Mouse (Mus musculus) small intestine, adult 2 months (tissue): ENCODE measurements at regions not wholly inside any gene's neighbourhood (a gene's known extent, or its start where the extent isn't known, plus 50 kb on each side); places are given as distances from the start of the nearest gene placed in this dataset.

ENCODE experiments used
- H3K27ac ChIP-seq: fragments of 200-500 bp; 2 replicates; pipeline ENCODE4 v1.5.1; 2012; ENCODE audit warnings: low read depth, low read length, control low read depth, inconsistent platforms; ENCODE audit not compliant: insufficient read depth
- H3K27me3 ChIP-seq: fragments of 200-500 bp; 2 replicates; pipeline ENCODE4 v1.6.1; 2012; ENCODE audit warnings: mild to moderate bottlenecking, moderate library complexity, low read length, inconsistent platforms; ENCODE audit not compliant: control insufficient read depth, insufficient read depth
- H3K36me3 ChIP-seq: fragments of 200-500 bp; 2 replicates; pipeline ENCODE4 v1.6.1; 2012; ENCODE audit warnings: mild to moderate bottlenecking, low read length, control low read depth, inconsistent platforms; ENCODE audit not compliant: control insufficient read depth, insufficient read depth
- H3K4me1 ChIP-seq: fragments of 200-500 bp; 2 replicates; pipeline ENCODE4 v1.6.1; 2012; ENCODE audit warnings: low read length, inconsistent platforms, mixed read lengths; ENCODE audit not compliant: control insufficient read depth, insufficient read depth, insufficient read length
- H3K4me3 ChIP-seq: fragments of 200-500 bp; 2 replicates; pipeline ENCODE4 v1.5.1; 2012; ENCODE audit warnings: low read depth, mild to moderate bottlenecking, control low read depth, inconsistent platforms, low read length, moderate library complexity
- CTCF ChIP-seq: fragments of 200-500 bp; IDR thresholded peaks from 2 replicates; pipeline ENCODE4 v1.5.1; 2012; ENCODE audit warnings: low read depth, mild to moderate bottlenecking, control low read depth, inconsistent platforms, low read length, moderate library complexity, mixed read lengths; ENCODE audit not compliant: insufficient replicate concordance, insufficient read length; ENCODE audit errors: extremely low read depth
- POLR2A ChIP-seq: fragments of 200-500 bp; IDR thresholded peaks from 2 replicates; pipeline ENCODE4 v1.6.1; 2012; ENCODE audit warnings: low read depth, mild to moderate bottlenecking, control low read depth, inconsistent platforms, low read length, moderate library complexity
- WGBS: fragments of 180-500 bp; shearing (Covaris S2); methylation state at CpG from one replicate; pipeline ENCODE4 v1.1.7; 2018; 5-methylcytosine and 5-hydroxymethylcytosine counted together

DNA sequence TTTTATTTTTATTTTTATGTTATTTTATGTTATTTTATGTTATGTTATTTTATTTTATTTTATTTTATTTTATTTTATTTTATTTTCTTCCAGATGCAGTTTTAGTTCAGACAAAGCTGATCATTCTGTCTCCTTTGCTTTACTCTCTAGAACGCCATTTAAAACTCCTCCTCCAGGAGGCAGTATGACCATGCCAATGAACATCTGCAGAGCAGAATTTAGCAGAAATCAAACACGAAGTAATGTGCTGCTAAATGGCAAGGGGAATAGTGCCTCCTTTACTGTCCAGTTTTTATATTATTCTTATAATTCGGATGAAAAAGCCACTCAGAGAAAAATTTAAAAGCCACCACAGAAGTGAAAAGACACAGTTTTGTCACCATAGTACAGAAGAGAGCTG is 1059.1 kb downstream of the 9330182O14Rik start:
- WGBS, result 31% methylated on average over 3 of the region's 3 CpGs
- H3K4me3 ChIP-seq, result no peak overlapping the region

DNA sequence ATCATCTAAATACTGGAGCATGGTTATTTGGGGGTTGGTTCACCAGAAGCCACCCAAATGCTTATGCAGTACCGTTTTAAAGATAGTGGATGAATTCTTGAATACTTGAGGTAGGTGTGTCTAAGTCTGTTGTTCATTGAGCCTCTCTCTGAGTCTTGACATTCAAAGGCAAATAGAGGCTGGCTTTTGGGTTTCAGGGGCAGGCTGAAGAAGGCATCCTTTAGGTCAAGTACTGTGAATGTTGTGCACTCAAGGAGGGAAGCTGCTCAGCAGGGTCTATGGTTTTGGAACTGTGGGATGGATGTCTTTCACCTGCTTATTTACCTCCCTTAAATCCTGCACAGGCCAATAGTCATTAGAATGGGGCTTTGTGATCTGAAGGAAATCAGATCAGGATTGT is 1089.6 kb downstream of the 9330182O14Rik start:
- Histone ChIP-seq H3K27ac (no peak overlapping the region), H3K27me3 (no peaks in the 10 kb centered on the region), H3K36me3 (no peaks in the 10 kb centered on the region), H3K4me1 (no peaks in the 10 kb centered on the region), H3K4me3 (no peak overlapping the region)
- WGBS, result 60% methylated on average over 1 of the region's 1 CpGs
- TF ChIP-seq CTCF (no peak), POLR2A (no peak)

More for the DNA sequence above, 1059.1 kb downstream of the 9330182O14Rik start:
- Histone ChIP-seq H3K27ac (no peak overlapping the region), H3K36me3 (no peaks in the 10 kb centered on the region), H3K27me3 (no peaks in the 10 kb centered on the region), H3K4me1 (no peaks in the 10 kb centered on the region)
- no peak for TF ChIP-seq CTCF
- no peak for TF ChIP-seq POLR2A

DNA sequence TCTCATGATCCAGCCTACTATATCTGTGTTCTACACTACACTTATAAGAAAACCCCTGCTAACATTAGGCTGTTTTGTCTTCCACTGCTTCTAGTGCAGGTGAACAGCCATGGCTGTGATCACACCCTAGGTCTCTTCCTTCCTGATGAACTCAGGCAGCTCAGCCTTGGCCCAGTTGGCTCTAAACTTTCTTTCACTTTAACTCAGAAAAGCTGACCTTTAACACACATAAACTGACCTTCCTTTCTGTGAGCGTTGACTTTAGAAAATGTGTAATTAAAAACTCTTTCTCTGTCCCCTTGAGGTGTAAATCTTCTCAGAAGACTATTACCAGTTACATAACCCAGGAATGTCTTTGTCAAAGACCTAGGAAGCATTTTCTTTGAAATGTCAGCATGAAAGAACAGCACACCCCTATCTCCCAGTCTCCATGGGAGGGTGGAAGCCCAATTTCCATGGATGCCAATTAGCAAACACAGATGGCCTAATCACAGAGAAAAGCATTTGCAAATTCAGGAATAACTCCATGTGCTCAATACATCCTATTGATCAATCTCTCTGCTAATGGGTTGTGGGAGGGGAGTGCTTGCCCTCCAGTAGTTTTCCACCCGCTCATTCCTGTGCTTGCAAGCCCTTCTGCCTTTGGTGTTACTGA is 1098.4 kb downstream of the 9330182O14Rik start:
- H3K4me3 ChIP-seq, result no peak overlapping the region
- TF ChIP-seq CTCF (no peak), POLR2A (no peak)
- H3K36me3 ChIP-seq, result no peaks in the 10 kb centered on the region
- no peaks in the 10 kb centered on the region for H3K4me1 ChIP-seq
- H3K27me3 ChIP-seq, result no peaks in the 10 kb centered on the region
- 56% methylated on average over 2 of the region's 2 CpGs for WGBS
- H3K27ac ChIP-seq, result no peak overlapping the region
